Mouse (Mus musculus): ENCODE data around the gene Btk. TPM values are rescaled to one million over a fixed set of nuclear protein-coding genes. Genes with fewer than 3 reads are reported as not detected.

The Btk gene
- 1 to 10 TPM in 1 of 2 experiments, under 1 TPM in 1; 0.37 to 1.1 TPM for polyA plus RNA-seq (2017; shearing (Covaris generic))

DNA sequence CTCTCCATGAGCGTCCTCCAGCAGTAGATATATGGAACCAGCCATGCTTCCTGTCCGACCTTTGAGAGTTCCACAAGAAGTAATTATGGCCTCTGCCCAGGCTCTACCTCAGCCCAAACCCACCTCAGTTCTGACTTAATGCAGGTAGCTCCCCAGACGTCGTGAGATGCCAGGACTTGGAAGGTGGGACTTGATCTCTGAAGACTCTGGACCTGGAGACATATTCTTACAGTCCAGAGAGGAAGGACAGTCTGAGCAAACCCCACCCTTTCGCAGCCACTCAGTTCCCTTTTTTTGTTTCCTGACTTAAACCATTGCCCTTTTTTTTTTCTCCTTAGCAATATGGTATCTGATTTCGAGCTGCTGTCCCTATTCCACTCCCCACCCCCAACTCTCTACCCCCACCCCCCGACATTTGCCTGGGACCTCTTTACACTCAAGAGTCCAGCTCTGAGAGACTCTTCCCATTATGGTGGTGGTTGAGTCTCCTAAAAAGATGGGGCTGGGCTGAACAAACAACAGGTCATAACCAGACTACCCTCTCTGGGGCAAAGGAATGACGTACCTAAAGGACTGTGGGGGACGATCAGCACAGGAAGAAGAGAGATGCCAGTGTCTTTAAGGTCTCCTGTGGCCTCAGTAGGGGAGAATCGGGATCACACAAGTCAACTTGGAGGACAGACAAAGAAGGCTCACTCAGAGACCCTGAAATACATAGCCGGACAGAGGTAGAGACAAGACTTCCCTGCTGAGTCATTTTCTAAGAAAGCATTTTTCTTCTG lies at the start of gene Btk:
TSS of gene Btk (minus strand) at position 683 of the 782 bp plus-strand sequence.

DNA sequence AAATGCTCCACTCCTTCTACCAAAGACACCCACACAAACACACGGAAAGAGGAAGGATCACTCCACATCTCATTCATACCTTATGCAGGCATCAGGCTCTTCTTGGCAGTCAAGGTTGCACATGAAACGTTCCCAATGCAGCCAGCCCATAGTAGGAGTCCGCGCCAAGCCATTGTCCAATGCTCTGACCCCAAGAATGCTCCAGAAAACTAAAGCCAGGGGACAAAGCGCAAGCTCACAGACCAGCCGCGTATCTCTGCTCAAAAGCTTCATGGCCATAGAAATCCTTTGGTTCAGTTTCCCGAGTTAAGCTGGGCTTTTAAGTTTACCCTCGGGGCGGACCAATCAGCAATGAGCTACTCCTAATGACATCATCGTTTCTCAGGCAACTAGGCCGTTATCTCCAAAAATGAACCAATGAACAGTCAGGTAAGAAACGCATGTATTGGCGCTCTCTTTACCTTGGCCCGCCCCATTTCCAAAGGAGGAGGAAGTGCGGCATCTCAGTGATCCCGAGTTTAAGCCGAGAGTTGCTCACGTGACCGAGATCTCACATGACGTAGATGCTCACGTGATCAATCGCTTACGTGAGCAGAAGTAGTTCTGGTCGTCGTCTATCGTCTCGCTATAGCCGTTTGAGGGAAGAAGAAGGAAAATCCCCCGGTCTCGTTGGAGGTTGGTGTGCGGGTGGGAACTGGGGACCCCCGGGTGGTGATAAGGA lies 17.4 kb upstream of the Btk start, which contains the start of the genes Gla and Hnrnph2:
TSS of gene Gla (minus strand) at position 467 of the 721 bp plus-strand sequence.
TSS of gene Hnrnph2 (plus strand) at position 521 of the 721 bp plus-strand sequence.

DNA sequence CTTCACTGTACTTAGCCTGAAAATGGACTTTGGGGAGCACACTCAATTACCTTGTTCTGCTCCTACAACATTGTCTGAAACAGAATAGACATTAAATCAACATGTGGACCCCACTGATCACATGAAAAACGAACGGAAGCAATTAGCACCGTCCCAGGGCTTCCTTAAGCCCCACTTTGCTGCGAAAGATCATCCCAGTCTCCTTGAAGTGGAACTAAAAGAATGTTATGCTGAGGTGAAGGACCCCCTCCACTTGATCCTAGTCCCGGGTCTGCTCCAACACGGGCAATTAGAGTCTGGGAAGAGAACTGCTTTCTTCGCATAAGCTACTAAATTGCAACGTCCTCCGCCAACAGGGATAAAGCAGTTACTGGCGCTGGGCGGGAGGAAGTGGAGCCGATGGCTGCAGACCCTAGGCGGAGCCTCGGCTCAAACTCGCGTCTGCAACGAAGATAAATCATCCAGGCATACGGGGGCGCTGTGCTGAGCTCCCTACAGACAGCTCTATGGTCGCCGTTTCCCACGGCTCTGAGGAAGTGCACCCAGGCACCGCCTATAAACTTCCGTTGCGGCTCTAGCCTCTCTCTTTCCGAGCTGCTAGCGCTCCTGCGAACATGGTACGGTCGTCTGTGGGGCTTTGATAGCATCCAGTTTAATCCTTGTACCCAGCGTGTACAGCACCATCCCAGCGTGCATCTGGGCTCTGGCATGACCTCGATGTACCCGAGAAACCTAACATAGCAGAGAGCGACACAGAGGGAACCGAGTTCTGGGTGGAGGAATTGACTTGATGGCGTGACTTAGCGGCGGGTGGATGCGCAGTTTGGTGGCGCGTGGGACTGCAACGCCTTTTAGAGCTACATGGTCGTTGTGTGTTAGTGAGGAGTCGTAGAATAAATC lies 2.0 kb upstream of the Btk start, which contains the start of gene Rpl36a:
TSS of gene Rpl36a (plus strand) at position 552 of the 900 bp plus-strand sequence.

DNA sequence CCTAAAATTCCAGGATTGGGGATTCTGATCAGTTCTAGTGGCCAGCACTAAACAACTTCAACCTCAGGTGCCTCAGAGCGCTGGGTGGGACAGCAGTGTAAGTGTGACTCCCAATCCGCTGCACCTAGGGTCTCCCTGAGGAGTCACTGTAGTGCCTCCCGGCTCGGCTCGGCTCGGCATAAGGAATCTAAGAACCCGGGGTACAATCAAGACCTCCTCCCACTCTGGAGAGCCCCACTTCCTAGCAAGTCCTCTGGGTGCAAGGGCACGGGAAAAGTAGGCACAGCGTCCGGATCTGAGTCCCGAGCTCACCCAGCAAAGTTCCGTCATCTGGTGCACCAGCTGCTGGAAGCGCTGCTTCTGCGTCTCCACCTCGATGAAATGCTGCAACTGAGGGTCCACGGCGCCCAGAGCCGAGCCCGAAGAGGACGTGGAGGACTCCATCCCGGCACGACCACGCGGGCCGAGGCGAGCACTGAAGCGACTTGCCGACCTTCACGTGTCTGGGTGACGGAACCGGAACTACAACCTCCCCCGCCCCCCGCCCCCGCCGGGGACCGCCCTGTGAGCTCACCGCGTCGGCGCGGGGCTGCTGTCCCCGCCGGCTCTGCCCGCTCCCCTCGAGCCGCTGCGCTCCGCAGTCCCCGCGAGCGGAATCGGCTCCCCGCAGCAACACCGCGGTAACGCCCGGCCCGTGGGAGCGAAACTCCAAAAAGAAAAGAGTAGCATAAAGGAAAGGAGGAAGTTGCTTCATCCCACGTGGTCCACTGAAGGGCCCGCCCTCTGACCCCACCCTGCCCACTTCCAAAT lies 42.0 kb downstream of the Btk start, which contains the start of gene Timm8a1:
TSS of gene Timm8a1 (minus strand) at position 721 of the 810 bp plus-strand sequence.

Other genes starting within 250 kb of the Btk start
- gene Drp2, start 179.0 kb downstream of the Btk start, polyA plus RNA-seq (2017; shearing (Covaris generic)), result not detected
- under 1 TPM; 0.33 to 0.38 TPM for gene Taf7l, start 107.1 kb downstream of the Btk start, polyA plus RNA-seq (2017; shearing (Covaris generic))
- gene Timm8a1, start 41.7 kb downstream of the Btk start, polyA plus RNA-seq (2017; shearing (Covaris generic)), result 10 to 100 TPM; 29.0 to 54.2 TPM
- 100 to 1,000 TPM; 187 to 344 TPM for gene Rpl36a, start 2.1 kb upstream of the Btk start, polyA plus RNA-seq (2017; shearing (Covaris generic))
- 1 to 10 TPM; 4.5 to 5.2 TPM for gene Gla, start 17.6 kb upstream of the Btk start, polyA plus RNA-seq (2017; shearing (Covaris generic))
- 100 to 1,000 TPM; 104 to 106 TPM for gene Hnrnph2, start 17.6 kb upstream of the Btk start, polyA plus RNA-seq (2017; shearing (Covaris generic))
- gene Armcx4, start 102.9 kb upstream of the Btk start, polyA plus RNA-seq (2017; shearing (Covaris generic)), result under 1 TPM; 0.45 to 0.64 TPM
- 1 to 10 TPM; 1.3 to 4.4 TPM for gene Armcx1, start 134.4 kb upstream of the Btk start, polyA plus RNA-seq (2017; shearing (Covaris generic))
- gene Armcx6, start 167.8 kb upstream of the Btk start, polyA plus RNA-seq (2017; shearing (Covaris generic)), result 1 to 10 TPM; 1.0 to 1.7 TPM
- 10 to 100 TPM in 1 of 2 experiments, 1 to 10 TPM in 1; 9.1 to 13.0 TPM for gene Armcx3, start 173.0 kb upstream of the Btk start, polyA plus RNA-seq (2017; shearing (Covaris generic))
- 1 to 10 TPM; 4.0 to 8.6 TPM for gene Armcx2, start 225.7 kb upstream of the Btk start, polyA plus RNA-seq (2017; shearing (Covaris generic))

Measured in activated CD4-positive, CD25-positive, alpha-beta regulatory T cell (primary cell).